ENCODE assay signal across 8 mouse cellular contexts in the genomic region with DNA sequence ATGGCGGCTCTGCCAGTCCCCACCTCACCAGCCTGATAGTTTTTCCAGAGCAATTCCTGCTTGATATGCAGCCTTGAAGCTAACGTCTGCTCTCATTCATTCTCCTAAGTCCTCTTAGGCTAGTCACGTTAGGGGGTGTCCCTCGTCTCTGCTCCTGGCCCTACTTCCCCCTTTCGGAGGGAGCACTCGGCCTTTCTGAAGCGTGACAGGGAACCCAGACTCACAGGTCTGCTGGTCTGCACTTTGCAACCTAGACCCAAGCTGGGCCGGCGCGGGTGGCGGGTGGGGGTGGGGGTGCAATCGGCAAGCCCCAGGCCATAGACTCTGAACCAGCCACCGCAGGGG. TPM values are rescaled to one million over a fixed set of nuclear protein-coding genes. Genes with fewer than 3 reads are reported as not detected.
DNase-seq lines count a peak whose midpoint lies in the region; ATAC-seq and TF ChIP-seq lines count a peak whose summit lies in the region.

No protein-coding gene starts in this region.

- peaks cover 21% of the 10 kb centered on the region for H3K9me3 ChIP-seq in G1E (replicated peaks)
- no peaks in the 10 kb centered on the region for H3K9me3 ChIP-seq in forebrain, postnatal 0 days (ENCODE audit: low read length)
- no peaks in the 10 kb centered on the region for H3K9me3 ChIP-seq in limb, embryonic 14.5 days (ENCODE audit: control insufficient read depth, low read length)
- no peaks in the 10 kb centered on the region for H3K9me3 ChIP-seq in midbrain, embryonic 15.5 days

- peak overlapping the region; percentile 90 for H3K4me2 ChIP-seq in forebrain, postnatal 0 days (ENCODE audit: low read depth)
- peak overlapping the region; percentile 90 for H3K4me2 ChIP-seq in limb, embryonic 14.5 days (replicated peaks; ENCODE audit: low read depth, low read length, severe bottlenecking)
- peak overlapping the region; percentile 86 for H3K4me2 ChIP-seq in midbrain, embryonic 15.5 days

- peak in 1 of 2 experiments; percentile 75 for DNase-seq in heart, adult 2 months
- DNase-seq in heart, postnatal 25 days (ENCODE audit: low spot score) = no peak
- no peak for DNase-seq in G1E (ENCODE audit: low spot score)
- DNase-seq in forebrain, postnatal 0 days = no peak
- no peak for DNase-seq in limb, embryonic 14.5 days (ENCODE audit: low spot score)
- no peak for DNase-seq in urinary bladder, postnatal 36 days (ENCODE audit: low spot score in 2 of 2)
- DNase-seq in left cerebral cortex, postnatal 36 days (ENCODE audit: low spot score in 2 of 2) = no peak

- intact Hi-C loops in heart, adult 2 months (cut with DNase I) = loop anchor here (2.0 kb wide), 1 partner anchor 15 kb away; no protein-coding TSS in a partner anchor
- intact Hi-C loops in heart, postnatal 25 days (cut with DNase I) = no loop called here
- intact Hi-C loops in left cerebral cortex, postnatal 36 days (cut with DNase I) = no loop called here

- peaks cover 16% of the 10 kb centered on the region for H3K4me1 ChIP-seq in heart, adult 2 months (ENCODE audit: control insufficient read depth, insufficient read depth, low read length)
- H3K4me1 ChIP-seq in G1E (ENCODE audit: insufficient read depth, low read depth, low read length) = peaks cover 6% of the 10 kb centered on the region; the same call in 1 of the 2 replicates
- H3K4me1 ChIP-seq in forebrain, postnatal 0 days (ENCODE audit: insufficient read depth) = peaks cover 8% of the 10 kb centered on the region; the same call in 1 of the 2 replicates
- H3K4me1 ChIP-seq in limb, embryonic 14.5 days (ENCODE audit: control insufficient read depth, insufficient read depth, low read length) = peaks cover 29% of the 10 kb centered on the region
- H3K4me1 ChIP-seq in midbrain, embryonic 15.5 days = peaks cover 40% of the 10 kb centered on the region

- TF ChIP-seq EP300 in heart, adult 2 months (IDR thresholded peaks at IDR 0.05; ENCODE audit: insufficient read depth, low read depth, low read length) = 0 out of 2 replicates have a peak, but pooled peaks have one; percentile 26

- WGBS in heart, adult 2 months = 11% methylated on average over 13 of the region's 13 CpGs
- 3% methylated on average over 13 of the region's 13 CpGs for WGBS in forebrain, postnatal 0 days
- 0% methylated on average over 13 of the region's 13 CpGs for WGBS in limb, embryonic 14.5 days
- WGBS in midbrain, embryonic 15.5 days = 1% methylated on average over 13 of the region's 13 CpGs

- ATAC-seq in G1E (ENCODE audit: extremely low read depth, insufficient number of reproducible peaks, low FRiP score, poor library complexity, severe bottlenecking) = 0 out of 2 replicates have a peak, but pooled peaks have one; percentile 36
- peak; percentile 40; the same call in 1 of the 2 replicates for ATAC-seq in forebrain, postnatal 0 days
- ATAC-seq in limb, embryonic 14.5 days (ENCODE audit: low FRiP score, low read depth) = 0 out of 2 replicates have a peak, but pooled peaks have one; percentile 23
- ATAC-seq in midbrain, embryonic 15.5 days (replicated peaks) = no peak; the same call in none of the 2 replicates

- TF ChIP-seq POLR2A in heart, adult 2 months (IDR thresholded peaks at IDR 0.05; ENCODE audit: insufficient read depth, low read depth, low read length) = peak; percentile 48; the same call in 1 of the 2 replicates
- no peak for TF ChIP-seq POLR2A in limb, embryonic 14.5 days (IDR thresholded peaks at IDR 0.05; ENCODE audit: borderline replicate concordance, extremely low read depth, insufficient read depth, insufficient read length)

- 0 out of 2 replicates have a peak, but pooled peaks cover 1% of the 10 kb centered on the region for H3K79me2 ChIP-seq in heart, adult 2 months (replicated peaks; ENCODE audit: control insufficient read depth, insufficient read depth, low read length)

- no peaks in the 10 kb centered on the region for H3K27me3 ChIP-seq in heart, adult 2 months (ENCODE audit: control insufficient read depth, insufficient read depth, low read length)
- H3K27me3 ChIP-seq in G1E (ENCODE audit: insufficient read depth, low read length) = peaks cover 31% of the 10 kb centered on the region
- peaks cover 63% of the 10 kb centered on the region for H3K27me3 ChIP-seq in forebrain, postnatal 0 days (ENCODE audit: insufficient read depth, low read length)
- H3K27me3 ChIP-seq in limb, embryonic 14.5 days (ENCODE audit: control insufficient read depth, insufficient read depth, low read length) = no peaks in the 10 kb centered on the region
- peaks cover 49% of the 10 kb centered on the region for H3K27me3 ChIP-seq in midbrain, embryonic 15.5 days (replicated peaks)

- peak overlapping the region; percentile 95 for H3K4me3 ChIP-seq in heart, adult 2 months
- peak overlapping the region; percentile 63; the same call in 1 of the 2 replicates for H3K4me3 ChIP-seq in G1E (ENCODE audit: low read depth, low read length)
- peak overlapping the region; percentile 42 for H3K4me3 ChIP-seq in forebrain, postnatal 0 days (ENCODE audit: low read depth, low read length)
- H3K4me3 ChIP-seq in limb, embryonic 14.5 days (replicated peaks; ENCODE audit: low read length) = peak overlapping the region; percentile 78
- peak overlapping the region; percentile 46 for H3K4me3 ChIP-seq in midbrain, embryonic 15.5 days

- H3K9ac ChIP-seq in heart, adult 2 months (ENCODE audit: low read depth, low read length) = peak overlapping the region; percentile 90
- peak overlapping the region; percentile 47; the same call in 1 of the 2 replicates for H3K9ac ChIP-seq in forebrain, postnatal 0 days
- H3K9ac ChIP-seq in limb, embryonic 14.5 days (ENCODE audit: low read depth, low read length, severe bottlenecking) = peak overlapping the region; percentile 95
- peak overlapping the region; percentile 36 for H3K9ac ChIP-seq in midbrain, embryonic 15.5 days

- TF ChIP-seq CTCF in heart, adult 2 months (IDR thresholded peaks at IDR 0.05) = no peak
- no peak for TF ChIP-seq CTCF in G1E (IDR thresholded peaks at IDR 0.05; ENCODE audit: low read depth, low read length)
- no peak for TF ChIP-seq CTCF in forebrain, postnatal 0 days (IDR thresholded peaks at IDR 0.05; ENCODE audit: low read depth)

- H3K36me3 ChIP-seq in heart, adult 2 months (ENCODE audit: control insufficient read depth, insufficient read depth, low read length) = peaks cover 9% of the 10 kb centered on the region
- no peaks in the 10 kb centered on the region for H3K36me3 ChIP-seq in G1E (replicated peaks)
- H3K36me3 ChIP-seq in forebrain, postnatal 0 days (ENCODE audit: insufficient read depth) = no peaks in the 10 kb centered on the region
- no peaks in the 10 kb centered on the region for H3K36me3 ChIP-seq in limb, embryonic 14.5 days (ENCODE audit: control insufficient read depth, insufficient read depth, low read length)
- no peaks in the 10 kb centered on the region for H3K36me3 ChIP-seq in midbrain, embryonic 15.5 days (replicated peaks)

- H3K27ac ChIP-seq in heart, adult 2 months = peak overlapping the region; percentile 98
- no peak overlapping the region for H3K27ac ChIP-seq in forebrain, postnatal 0 days (ENCODE audit: low read depth, low read length)
- H3K27ac ChIP-seq in limb, embryonic 14.5 days (replicated peaks; ENCODE audit: low read depth, low read length) = peak overlapping the region; percentile 94
- H3K27ac ChIP-seq in midbrain, embryonic 15.5 days = no peak overlapping the region

RNA-seq across cellular contexts. Expression of gene Fli1, which starts 2.6 kb away (rescaled TPM):
- total RNA-seq in heart, adult 2 months (2021) = 10 to 100 TPM; 23.5 to 28.2 TPM
- polyA plus RNA-seq in heart, adult 2 months (2012; rRNA removed) = 14.9 and 17.4 TPM in 2 replicates
- 10 to 100 TPM; 26.4 to 28.2 TPM for total RNA-seq in heart, postnatal 25 days (2021)
- total RNA-seq in G1E (2014; fragmentation: Nextera tagmentation) (4.9 and 5.8 TPM in 2 replicates), G1E (2017) (24.2 and 27.0 TPM in 2 replicates)
- 2.5 and 3.4 TPM in 2 replicates for polyA plus RNA-seq in G1E (2012)
- 6.2 and 7.0 TPM in 2 replicates for total RNA-seq in forebrain, postnatal 0 days (2014; rRNA removed)
- polyA plus RNA-seq in forebrain, postnatal 0 days (2015; fragmentation: Nextera tagmentation; extraction: Ambion mirVana) = 5.7 and 6.8 TPM in 2 replicates
- polyA plus RNA-seq in limb, embryonic 14.5 days (2012; rRNA removed) = 10.1 and 11.5 TPM in 2 replicates
- polyA plus RNA-seq in limb, embryonic 14.5 days (2014; fragmentation: Nextera tagmentation; extraction: Ambion mirVana) = 22.2 and 25.7 TPM in 2 replicates
- 7.9 and 8.1 TPM in 2 replicates for polyA plus RNA-seq in midbrain, embryonic 15.5 days (2015; fragmentation: Nextera tagmentation; extraction: Ambion mirVana)
- 1 to 10 TPM; 5.5 to 7.3 TPM for total RNA-seq in left cerebral cortex, postnatal 36 days (2021)

Comparison
In these comparisons a context has a peak if more than half of its experiments do, and no peak if none do; other contexts are left out.
1. H3K27ac ChIP-seq: peak in heart, adult 2 months (single experiment) and limb, embryonic 14.5 days (single experiment); none in forebrain, postnatal 0 days (single experiment) and midbrain, embryonic 15.5 days (single experiment).
2. H3K4me3 ChIP-seq: peak in every context shown above with its lines; median percentile 95 in heart, adult 2 months; 78 in limb, embryonic 14.5 days; 63 in G1E; 46 in midbrain, embryonic 15.5 days; 42 in forebrain, postnatal 0 days.
3. H3K9ac ChIP-seq: peak in every context shown above with its lines; median percentile 95 in limb, embryonic 14.5 days; 90 in heart, adult 2 months; 47 in forebrain, postnatal 0 days; 36 in midbrain, embryonic 15.5 days.
4. Peak in every context shown above with its lines, with median percentiles within 50 percentile points of each other: H3K4me2 ChIP-seq.